Mouse (Mus musculus) layer of hippocampus, postnatal 14 days (tissue): ENCODE results near the gene Thumpd3. TPM values are rescaled to one million over a fixed set of nuclear protein-coding genes. Genes with fewer than 3 reads are reported as not detected.
A peak's percentile ranks its signal among the peaks of the same experiment; 100 is the strongest.

Source experiments
- DNase-seq, 2 experiments: peaks; one replicate each; pipeline ENCODE4 v3.0.0; 2021 to 2022; ENCODE audit warnings: low spot score in 2 of 2, mixed read lengths in 1 of 2
- total RNA-seq, 2 experiments: library from RNA; stranded (reverse); gene quantifications; 2 replicates each; pipeline ENCODE4 v1.2.3; 2021

The Thumpd3 gene
- total RNA-seq, 2 experiments from 2014 or later, result 31.5 to 33.1 TPM

- no peak for DNase-seq
Observed at GRCm38 (mm10) chr6:113036463-113037175, 9.4 kb upstream of the Thumpd3 start.

DNA sequence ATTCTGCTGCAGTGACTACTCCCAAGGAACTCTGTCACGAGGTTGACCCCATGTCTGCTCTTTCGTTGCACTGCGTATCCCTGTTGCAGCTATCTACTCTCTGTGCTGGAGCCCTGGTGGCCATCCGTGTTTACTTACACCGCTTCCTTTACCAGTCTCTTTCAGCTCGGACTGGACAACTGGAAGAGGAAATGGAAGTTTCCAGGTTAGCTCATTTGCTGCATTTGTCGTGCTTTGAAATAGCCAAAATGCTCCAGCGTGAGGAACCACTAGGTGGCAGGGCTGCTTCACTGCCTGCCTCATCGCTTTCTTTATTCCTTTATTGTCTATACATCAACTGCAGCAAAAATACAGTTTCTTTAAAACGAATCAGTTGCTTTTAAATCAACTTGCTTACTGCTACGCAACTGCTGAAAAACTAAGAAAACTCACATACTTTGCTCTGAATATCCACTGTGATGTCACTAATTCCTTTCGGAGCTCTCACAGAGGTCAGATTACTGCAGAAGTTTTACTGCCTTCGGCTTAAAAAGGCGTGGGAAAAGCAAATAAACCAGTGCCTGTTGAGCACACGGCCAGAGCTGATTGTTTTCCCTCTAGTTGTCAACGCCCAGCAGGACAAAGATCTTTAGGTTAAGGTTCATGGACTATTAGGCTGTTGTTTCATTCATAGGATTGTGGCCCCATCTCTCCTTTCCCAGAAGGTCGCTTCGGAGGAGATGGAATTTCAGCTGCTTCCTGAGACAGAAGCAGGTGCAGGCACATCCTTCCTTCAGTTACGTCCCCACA, 7.9 kb upstream of the Thumpd3 start:
- DNase-seq, result peak; percentile 45 to 73

GRCm38 (mm10) chr6:113038735-113039058, 7.3 kb upstream of the Thumpd3 start:
- no peak for DNase-seq

GRCm38 (mm10) chr6:113040319-113040718, 5.7 kb upstream of the Thumpd3 start:
- no peak for DNase-seq

- no peak for DNase-seq
Observed at GRCm38 (mm10) chr6:113041215-113041990, 4.6 kb upstream of the Thumpd3 start.

GRCm38 (mm10) chr6:113045575-113045974, 450 bp upstream of the Thumpd3 start:
- DNase-seq, result no peak

DNA sequence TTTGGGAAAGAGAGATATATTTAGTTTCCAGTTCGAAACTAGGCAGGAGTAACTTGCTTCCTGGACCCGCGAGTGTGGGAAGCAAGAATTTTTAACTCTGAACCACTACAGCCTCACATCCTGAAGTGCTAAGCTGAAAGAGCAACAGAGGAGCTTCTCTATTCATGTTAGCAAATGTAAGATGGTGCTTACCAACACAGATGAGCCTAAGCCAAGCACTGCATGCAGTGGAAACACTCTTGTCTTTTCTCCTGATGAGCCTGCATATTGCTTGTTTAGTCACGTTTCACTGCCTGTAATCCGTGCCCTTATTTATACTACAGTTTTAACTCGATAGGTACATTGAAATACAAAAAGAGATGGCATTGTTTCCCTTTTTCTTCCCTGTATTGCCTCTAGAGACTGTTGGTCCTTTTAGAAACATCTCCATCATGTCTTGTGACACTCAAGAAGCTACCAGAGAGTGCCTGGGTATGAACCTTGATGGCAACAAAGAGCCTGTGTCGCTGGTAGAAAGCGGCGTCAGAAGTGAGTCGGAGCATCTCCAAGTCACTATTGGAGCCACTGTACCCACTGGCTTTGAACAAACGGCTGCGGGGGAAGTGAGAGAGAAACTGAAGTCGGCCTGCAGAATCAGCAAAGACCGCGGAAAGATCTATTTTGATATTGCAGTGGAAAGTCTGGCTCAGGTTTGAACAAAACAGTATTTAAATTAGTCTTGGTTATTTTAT, 1.2 kb downstream of the Thumpd3 start:
- no peak for DNase-seq

DNA sequence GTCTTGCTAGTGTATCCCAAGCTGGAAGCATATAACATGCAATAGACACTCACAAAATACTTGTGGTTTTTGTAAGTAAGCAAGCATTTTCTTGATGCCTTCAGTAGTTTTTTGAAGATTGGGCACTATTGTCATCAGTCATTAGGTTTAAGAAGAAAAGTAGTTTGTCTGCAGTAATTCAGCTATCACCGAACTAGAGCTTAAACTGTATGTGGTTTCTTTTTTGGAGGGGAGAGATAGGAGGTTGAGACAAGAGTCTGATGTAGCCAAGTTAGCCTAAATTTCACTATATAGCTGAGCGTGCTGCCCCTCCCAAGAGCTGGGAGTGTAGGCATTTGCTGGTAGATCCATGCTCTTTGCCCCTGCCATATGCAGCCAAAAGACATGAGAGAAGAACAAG, 2.3 kb downstream of the Thumpd3 start:
- no peak for DNase-seq

DNA sequence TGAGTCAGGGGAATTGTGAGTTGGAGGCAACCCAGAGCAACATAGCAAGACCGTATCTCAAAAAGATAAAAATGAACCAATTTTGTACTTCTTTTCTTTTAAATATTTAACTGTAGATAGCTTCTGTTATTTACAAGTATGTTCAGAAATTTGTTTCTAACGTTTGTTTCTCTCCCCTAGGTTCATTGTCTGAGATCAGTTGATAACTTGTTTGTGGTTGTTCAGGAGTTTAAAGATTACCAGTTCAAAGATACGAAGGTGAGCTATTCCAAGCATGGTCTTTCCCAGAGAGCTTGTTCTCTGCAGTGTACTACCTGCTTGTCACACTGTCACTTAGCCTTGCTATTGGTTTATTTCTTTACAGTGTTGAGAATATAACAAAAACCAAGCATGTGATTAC, 3.1 kb downstream of the Thumpd3 start:
- no peak for DNase-seq

- no peak for DNase-seq
Observed at GRCm38 (mm10) chr6:113052972-113053371, 6.9 kb downstream of the Thumpd3 start.

DNA sequence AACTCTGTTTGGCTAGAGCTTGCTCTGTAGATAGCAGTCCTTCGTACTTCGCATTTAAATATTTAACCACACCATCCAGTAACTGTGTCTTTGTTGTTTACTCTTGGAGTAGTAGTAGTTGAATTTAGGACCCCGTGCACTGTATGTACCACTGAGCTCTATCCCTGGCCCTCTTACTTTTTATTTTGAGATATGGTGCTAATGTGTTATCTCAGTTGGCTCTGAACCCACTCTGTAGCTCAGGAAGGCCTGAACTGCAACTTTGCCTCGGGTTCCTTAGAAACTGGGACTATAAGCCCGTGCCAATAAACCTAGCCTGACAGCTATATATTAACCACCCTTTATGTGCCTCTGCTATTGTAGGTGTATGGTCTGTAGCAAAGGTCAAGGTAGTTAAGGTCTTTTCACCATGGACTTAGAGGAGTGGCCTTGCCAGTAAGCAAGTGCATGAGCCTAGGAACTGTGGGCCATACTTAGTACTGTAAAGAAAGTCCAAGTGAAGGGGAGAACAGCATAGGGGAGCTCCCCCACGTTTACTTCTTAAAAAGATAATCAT, 8.6 kb downstream of the Thumpd3 start:
- DNase-seq, result no peak

GRCm38 (mm10) chr6:113060892-113061563, 15.0 kb downstream of the Thumpd3 start:
- DNase-seq, result no peak

DNA sequence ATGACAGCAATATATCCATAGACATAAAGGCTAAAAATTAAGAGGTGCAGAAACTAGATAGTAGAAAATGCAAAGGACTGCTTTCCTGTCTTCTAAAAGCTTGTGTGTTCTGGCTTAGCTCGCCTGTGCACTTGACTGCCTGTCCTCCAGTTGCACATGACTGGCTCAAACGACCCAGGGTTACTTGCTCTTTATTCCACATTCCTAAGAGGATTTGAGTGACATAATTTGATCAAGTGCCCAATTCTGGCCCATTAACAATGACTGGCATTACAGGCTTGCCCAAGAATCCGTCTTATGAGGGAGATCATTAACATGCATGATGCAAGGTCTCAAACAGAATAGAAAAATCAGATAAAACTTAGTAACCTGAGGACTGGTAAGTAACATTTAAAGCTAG, 16.2 kb downstream of the Thumpd3 start:
- no peak for DNase-seq

GRCm38 (mm10) chr6:113063363-113063762, 17.3 kb downstream of the Thumpd3 start:
- DNase-seq, result no peak

DNA sequence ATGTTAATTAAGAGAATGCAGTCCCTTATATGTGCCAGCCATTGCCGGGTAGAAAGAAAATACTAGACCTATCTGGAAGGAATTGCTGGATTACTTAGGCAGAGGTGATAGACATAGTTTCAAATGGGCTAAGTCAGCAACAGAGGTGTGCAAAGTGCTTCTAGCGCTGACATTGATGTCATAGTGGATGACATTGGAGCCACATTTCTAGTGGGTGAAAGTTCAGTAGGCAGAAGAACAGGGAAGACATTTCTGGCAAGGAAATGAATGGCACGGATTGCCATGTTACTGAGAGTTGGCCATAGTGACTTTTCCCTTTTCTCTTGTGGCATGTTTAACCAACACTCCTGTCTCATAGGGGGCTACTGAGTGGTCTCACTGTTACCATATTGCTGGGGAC, 19.2 kb downstream of the Thumpd3 start:
- no peak for DNase-seq

DNA sequence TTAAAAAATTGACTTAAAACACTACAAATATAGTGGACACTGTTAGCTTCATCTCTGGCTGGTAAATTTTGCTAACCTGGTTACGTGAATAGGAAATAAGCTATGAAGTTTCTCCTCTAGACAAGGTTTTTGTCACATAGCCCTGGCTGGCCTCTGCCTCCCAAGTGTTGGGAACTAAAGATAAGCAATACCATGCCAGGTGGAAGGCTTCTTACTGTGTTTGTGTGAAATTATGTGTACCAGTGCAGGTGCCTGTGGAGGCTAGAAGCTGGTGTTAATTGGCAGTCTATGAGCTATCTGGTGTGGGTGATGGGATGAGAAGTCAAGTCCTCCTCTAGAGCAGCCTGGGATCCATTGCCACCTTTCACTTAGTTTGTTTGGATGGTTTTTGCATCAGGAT, 23.1 kb downstream of the Thumpd3 start:
- DNase-seq, result no peak

DNA sequence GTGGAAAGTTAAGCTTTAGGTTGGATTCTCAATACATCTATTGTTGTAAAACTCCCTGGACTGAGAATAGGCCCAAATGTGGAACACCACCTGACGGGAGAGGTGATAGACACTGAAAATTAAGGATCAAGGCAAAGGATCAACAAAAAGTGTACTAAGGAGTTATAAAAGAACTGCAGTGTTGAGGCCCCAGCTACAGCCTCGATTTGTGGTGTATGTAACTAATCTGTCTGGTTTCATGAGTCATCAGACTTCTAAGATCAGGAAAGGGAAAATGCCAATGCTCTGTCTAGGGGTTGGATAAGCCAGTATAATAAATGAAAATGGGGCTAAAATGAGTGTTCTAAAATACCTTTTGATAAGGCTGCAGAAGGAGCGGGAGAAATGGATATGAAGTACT, 29.2 kb downstream of the Thumpd3 start:
- DNase-seq, result no peak

DNA sequence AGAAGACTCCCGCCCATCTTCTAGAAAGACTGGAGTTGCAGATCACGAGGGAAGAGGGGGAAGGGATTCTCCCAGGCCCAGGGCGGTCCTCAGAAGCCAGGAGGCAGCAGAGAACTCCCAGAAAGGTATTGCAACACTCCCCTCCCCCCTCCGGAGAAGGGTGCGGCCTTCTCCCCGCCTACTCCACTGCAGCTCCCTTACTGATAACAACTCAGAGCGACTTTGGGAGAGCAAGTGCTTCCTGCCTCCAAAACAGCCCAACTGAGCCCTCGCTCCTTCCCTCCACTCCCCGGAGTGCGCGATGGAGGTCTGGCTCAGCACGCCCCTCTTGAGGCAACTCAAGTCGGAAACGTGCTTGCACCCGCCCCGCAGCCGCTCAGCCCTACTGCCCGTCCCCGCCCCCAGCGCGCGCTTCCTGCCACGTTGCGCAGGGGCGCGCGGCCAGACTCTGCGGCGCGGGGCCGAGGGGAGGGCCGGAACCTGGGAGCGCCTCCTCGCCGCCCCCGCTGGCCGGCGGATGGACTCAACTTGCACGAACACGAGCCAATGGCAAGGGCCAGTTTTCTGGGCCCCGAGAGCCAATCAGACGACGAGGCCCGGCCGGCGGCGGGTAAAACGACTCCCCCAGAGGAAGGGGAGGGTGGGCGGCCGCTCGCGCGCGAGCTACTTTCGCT, 30.1 kb downstream of the Thumpd3 start:
- peak; percentile 86 to 93 for DNase-seq

GRCm38 (mm10) chr6:113076686-113077516, 30.9 kb downstream of the Thumpd3 start, which contains the start of gene Setd5:
TSS of gene Setd5 (plus strand) at chr6:113077365.
- DNase-seq, result peak; percentile 98
